Mouse (Mus musculus): ENCODE results near the gene Hivep2.
A peak's percentile ranks its signal among the peaks of the same experiment; 100 is the strongest.

The Hivep2 gene

DNA sequence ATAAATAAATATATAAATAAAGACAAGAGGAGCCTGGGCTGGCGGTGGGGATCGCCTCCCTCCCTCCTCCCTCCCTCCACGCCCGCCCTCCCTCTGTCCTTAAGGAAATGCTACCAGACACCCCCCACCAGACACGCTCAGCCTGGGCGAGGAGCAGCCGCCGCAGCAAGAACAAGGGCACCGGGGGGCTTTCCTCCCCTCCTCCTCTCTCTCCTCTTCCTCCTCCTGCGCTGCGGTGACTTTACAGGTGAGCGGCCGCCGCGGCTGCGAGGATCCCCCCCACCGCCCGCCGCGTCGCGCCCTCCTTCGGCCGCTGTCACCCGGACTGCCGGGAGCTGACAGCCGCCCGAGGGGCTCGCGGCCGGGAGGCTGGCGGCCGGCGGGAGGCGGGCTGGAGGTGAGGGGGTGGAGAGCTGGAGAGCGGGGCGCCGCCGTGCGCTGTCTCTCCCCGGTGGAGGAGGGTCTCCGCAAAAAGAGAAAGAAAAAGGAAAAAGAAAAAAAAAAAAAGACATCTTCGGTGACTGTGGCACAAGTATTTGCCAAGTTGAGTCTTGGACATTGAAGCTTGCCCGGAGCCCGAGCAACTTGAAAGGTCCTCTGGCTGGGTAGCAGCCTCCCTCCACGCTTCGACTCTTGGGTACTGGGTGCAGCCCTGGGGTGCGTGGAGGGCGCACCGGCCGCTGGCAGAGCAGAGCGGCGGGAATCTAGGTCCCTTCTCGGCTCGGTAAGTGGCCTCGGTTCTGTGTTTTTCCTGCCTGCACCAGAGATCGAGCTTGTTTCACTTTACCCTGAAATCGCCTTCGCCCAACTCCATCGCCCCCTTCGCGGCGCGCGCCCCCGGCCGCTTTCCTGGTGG is at the start of gene Hivep2:
Gene Hivep2, plus strand, starts transcription at position 102 of the 856 bp plus-strand sequence.
- DNase-seq (ENCODE audit: low spot score), result peak; percentile 73

DNA sequence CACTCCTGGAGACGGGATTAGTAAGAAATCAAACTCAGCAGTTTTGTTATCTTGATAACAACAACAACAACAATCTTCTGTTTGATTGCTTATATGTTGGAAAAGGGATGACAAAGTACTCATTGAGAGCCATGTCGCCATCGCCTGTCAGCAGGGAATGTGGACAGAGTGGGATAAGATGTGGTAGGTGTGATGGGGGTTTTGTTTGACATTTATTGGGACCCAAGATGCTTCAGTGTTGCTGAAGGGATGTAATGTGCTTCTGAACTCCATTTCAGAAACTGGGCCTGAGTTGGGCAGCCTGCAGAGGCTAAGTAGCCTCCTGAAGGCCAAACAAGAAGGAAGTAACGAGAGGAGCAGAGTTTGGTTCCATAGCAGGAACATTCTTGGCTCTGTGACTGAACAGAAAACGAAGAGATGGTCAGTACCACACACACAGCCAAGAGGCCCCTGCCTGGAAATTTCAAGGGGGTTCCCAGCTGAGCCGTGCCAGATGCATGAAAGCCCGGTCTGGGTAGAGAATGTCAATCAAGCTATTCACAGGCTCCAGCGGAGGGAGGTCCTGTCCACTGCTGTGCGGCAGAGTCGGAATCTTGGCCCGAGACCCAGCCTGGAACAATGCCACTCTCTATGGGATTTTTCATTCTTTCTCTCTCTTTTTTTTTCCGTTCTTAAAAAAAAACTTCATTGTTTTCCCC is 49.1 kb upstream of the Hivep2 start:
- DNase-seq (ENCODE audit: low spot score), result peak; percentile 57

DNA sequence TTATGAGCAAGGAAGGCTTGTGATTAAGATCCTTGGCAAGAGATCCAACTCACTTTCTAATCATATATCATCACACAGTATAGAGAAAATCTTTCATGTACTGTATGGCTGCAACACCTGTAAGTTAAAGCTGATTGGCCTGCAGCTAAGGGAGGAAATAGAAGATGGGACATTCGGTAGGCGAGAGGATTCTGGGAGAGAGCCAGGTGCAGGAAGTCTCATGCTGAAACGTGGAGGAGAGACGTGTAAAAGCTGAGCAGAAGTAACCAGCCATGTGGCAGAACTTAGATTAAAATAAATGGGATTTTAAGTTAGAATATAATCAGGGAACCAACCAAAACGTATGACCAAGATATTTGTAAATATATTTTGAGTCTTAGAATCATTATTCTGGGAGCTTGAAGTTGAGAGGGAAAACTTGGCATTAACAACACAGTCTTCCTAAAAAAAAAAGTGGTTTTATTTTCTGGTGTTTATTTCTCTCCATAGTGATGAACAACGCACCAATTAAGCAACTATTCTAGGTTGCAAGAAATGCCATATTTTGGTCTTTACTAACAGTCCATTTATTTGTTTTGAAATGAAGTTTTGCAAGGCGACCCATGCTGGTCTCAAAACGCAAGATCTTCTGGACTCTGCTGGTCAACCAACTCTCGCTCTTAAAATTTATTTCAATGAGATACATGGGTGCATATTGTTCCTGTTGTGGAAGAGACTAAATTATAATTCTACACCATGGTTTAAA is 44.1 kb upstream of the Hivep2 start:
- DNase-seq (ENCODE audit: low spot score), result no peak

DNA sequence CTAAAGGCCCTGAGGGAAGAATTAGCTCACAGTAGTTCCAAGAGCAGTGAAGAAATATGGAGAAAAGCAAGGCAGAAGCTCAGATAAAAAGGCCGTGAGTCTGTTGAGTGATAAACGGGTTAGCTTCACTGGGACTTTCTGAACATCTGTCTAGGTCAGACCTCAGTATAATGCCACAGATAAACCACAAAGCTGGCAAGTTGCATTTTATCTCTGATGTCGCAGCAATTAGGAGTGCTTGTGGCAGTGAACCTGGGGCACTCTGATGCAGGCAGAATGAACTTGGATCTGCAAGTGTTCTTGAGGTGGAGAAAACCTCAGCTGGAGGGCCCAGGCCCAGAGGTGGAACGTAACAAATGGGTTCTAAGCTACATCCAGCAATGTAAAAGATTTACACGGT is 36.6 kb upstream of the Hivep2 start:
- no peak for DNase-seq (ENCODE audit: low spot score)

DNA sequence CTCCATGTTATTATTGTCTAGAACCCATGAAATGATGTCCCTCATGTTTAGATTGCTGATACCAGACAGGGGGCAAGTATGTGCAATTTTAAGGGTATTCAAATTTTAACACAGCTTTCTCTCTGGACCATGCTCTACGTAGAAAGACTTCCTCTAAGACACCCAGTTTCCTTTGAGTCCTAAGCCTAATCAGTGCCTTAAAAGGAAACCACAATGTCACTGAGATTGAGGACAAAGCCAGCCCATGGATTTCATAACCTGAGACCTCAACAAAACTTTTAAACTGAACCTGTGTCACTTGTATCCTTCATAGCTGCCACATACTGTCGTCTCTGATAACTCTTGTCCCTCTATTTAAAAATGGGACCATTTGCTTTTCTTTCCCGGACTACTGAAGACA is 33.7 kb upstream of the Hivep2 start:
- no peak for DNase-seq (ENCODE audit: low spot score)

DNA sequence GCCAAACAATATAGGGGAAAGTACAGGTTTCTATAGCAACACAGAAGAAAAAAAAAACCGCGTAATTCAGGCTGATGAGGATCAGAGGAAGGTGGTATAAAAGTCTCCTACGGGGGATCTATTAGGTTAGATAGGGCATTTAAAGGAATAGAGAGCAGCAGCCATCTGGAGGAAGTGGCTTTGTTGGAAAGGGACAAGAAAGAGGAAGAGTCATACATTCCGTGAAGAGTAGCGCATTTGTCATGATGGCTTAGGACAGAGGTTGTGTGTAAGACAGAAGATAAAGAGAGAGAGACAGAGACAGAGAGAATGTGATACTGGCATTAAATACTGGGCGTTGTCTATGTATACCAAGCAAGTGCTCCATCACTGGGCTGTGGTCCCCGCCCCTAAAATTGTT is 32.6 kb upstream of the Hivep2 start:
- DNase-seq (ENCODE audit: low spot score), result no peak

DNA sequence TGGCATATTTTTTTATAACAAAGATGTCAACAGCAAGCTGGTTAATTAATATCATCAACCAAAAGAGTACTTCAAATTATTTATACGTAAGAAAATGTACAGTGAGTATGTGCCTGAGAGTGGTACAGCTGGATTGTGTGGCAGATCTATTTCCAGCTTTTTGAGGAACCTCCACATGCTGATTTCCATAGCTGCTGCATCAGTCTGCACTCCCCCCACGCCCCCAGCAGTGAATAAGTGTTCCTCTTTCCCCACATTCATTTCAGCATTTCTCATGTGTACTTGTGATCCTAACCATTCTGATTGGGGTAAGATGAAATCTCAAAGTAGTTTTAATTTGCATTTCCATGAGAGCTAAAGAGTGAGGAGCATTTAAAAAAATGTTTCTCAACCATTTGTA is 30.2 kb upstream of the Hivep2 start:
- no peak for DNase-seq (ENCODE audit: low spot score)

DNA sequence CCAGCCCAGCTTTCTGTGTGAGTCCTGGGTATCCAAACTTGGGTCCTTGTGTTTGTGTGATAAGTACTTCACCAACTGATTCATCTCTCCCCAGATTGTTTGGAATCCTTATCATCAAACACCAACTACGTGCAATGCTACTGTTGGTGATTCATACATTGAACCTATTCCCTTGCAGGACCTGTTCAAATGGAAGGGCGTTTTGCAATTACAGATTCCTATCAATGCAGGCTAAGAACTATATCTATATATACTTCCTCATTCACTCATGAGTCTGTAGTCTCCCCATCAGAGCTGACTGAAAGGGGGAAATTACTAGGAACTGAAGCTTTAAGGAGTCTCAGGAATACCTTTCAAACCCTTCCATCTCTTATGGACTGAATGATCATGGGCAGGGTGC is 24.5 kb upstream of the Hivep2 start:
- DNase-seq (ENCODE audit: low spot score), result no peak

GRCm38 (mm10) chr10:13943706-13944105 is 22.2 kb upstream of the Hivep2 start:
- peak; percentile 4 for DNase-seq (ENCODE audit: low spot score)

GRCm38 (mm10) chr10:13946498-13946897 is 19.4 kb upstream of the Hivep2 start:
- no peak for DNase-seq (ENCODE audit: low spot score)

GRCm38 (mm10) chr10:13962965-13963364 is 2.9 kb upstream of the Hivep2 start:
- DNase-seq (ENCODE audit: low spot score), result no peak

GRCm38 (mm10) chr10:13963908-13964500 is 1.9 kb upstream of the Hivep2 start:
- DNase-seq (ENCODE audit: low spot score), result no peak

- DNase-seq (ENCODE audit: low spot score), result peak; percentile 65
Observed at GRCm38 (mm10) chr10:13964501-13965281, 1.2 kb upstream of the Hivep2 start.

GRCm38 (mm10) chr10:13965316-13965973 is 430 bp upstream of the Hivep2 start:
- peak; percentile 83 for DNase-seq (ENCODE audit: low spot score)

- DNase-seq (ENCODE audit: low spot score), result no peak
Observed at GRCm38 (mm10) chr10:13966830-13967450, 1.1 kb downstream of the Hivep2 start.

- peak; percentile 75 for DNase-seq (ENCODE audit: low spot score)
Observed at GRCm38 (mm10) chr10:13967451-13968233, 1.8 kb downstream of the Hivep2 start.

- no peak for DNase-seq (ENCODE audit: low spot score)
Observed at GRCm38 (mm10) chr10:13968234-13968555, 2.3 kb downstream of the Hivep2 start.

DNA sequence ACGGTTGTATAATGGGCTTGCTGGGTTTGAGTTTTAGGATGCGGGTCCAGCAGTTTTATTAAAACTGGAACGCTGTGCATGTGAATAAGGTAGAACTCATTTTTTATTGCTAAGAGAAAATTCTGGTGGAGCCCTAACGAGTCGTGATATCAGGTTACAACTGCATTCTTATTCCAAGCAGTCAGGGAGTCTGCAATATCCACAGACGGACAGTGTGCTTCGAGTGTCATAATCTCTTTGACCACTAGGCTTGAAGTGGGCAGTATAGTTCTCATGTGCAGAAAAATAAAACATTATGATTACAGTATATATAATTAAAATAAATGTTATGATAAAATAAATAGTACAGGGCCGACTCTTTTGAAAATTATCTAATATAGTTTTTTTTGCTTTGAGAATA is 3.1 kb downstream of the Hivep2 start:
- DNase-seq (ENCODE audit: low spot score), result peak; percentile 75

DNA sequence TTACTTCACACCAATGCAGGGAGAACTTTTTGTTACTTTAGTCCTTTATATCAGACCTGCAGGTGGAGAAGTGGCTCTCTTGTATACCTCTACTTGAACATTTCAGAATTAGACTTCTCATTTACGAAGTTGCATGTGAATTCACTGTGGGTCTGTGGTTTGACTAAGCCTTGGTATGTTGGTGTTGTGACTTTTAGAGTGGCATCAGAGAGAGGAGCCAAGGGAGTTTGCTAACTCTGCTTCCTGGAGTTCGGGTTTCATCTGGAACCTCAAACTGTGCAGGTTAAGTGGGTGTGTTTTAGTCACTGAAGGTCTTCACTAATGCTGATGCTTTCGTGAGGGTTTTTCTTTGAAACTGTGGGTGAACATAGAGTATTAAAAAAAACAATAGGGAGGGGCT is 4.4 kb downstream of the Hivep2 start:
- no peak for DNase-seq (ENCODE audit: low spot score)

- peak; percentile 26 for DNase-seq (ENCODE audit: low spot score)
Observed at GRCm38 (mm10) chr10:13971268-13971667, 5.4 kb downstream of the Hivep2 start.
